Mouse (Mus musculus) G1E (cell line): Measurements from ENCODE around the gene Pde4d. TPM values are rescaled to one million over a fixed set of nuclear protein-coding genes. Genes with fewer than 3 reads are reported as not detected.

Experiments
- ATAC-seq: 2 replicates; pipeline ENCODE4 v1.8.0; 2016; ENCODE audit warnings: mild to moderate bottlenecking; ENCODE audit not compliant: insufficient number of reproducible peaks, poor library complexity, low FRiP score, severe bottlenecking; ENCODE audit errors: extremely low read depth
- DNase-seq: peaks from one replicate; pipeline ENCODE4 v3.0.0; 2012; ENCODE audit warnings: low spot score
- H3K27me3 ChIP-seq: 2 replicates; pipeline ENCODE4 v1.6.1; 2012; ENCODE audit warnings: mild to moderate bottlenecking, low read length, inconsistent platforms; ENCODE audit not compliant: insufficient read depth
- H3K36me3 ChIP-seq: replicated peaks from 2 replicates; pipeline ENCODE3; 2012; ENCODE audit warnings: mild to moderate bottlenecking, inconsistent platforms
- H3K4me1 ChIP-seq: 2 replicates; pipeline ENCODE4 v1.6.1; 2012; ENCODE audit warnings: low read depth, low read length, inconsistent platforms, mixed read lengths; ENCODE audit not compliant: insufficient read depth
- H3K4me3 ChIP-seq: 2 replicates; pipeline ENCODE4 v1.5.1; 2012; ENCODE audit warnings: low read depth, mild to moderate bottlenecking, inconsistent platforms, low read length, moderate library complexity, mixed read lengths
- H3K9me3 ChIP-seq: replicated peaks from 2 replicates; pipeline ENCODE4 v1.6.1; 2012; ENCODE audit warnings: inconsistent platforms
- CTCF ChIP-seq: IDR thresholded peaks from 2 replicates; pipeline ENCODE4 v1.5.1; 2012; ENCODE audit warnings: low read depth, low read length, inconsistent platforms, mixed read lengths
- GATA1 ChIP-seq: IDR thresholded peaks from 2 replicates; pipeline ENCODE4 v1.6.1; 2012; ENCODE audit warnings: borderline replicate concordance, low read length, inconsistent platforms, mixed read lengths
- GATA2 ChIP-seq: IDR thresholded peaks from 2 replicates; pipeline ENCODE4 v1.6.1; 2012; ENCODE audit warnings: low read depth, low read length, inconsistent platforms, borderline replicate concordance
- POLR2AphosphoS5 ChIP-seq: IDR thresholded peaks from 2 replicates; pipeline ENCODE4 v1.6.1; 2012; ENCODE audit warnings: low read depth, low read length, inconsistent platforms; ENCODE audit not compliant: insufficient replicate concordance
- TAL1 ChIP-seq: conservative IDR thresholded peaks from 2 replicates; pipeline ENCODE4 v1.6.1; 2012; ENCODE audit warnings: low read depth, low read length, inconsistent platforms, mixed read lengths
- polyA plus RNA-seq: library from polyadenylated mRNA; stranded (reverse); fragments of >175 nt; gene quantifications from 2 replicates; pipeline ENCODE4 v1.2.3, GENCODE M21; 2012
- total RNA-seq, 2 experiments: library from RNA; stranded (forward) in 1 of 2; stranded (reverse) in 1 of 2; fragments of 200-1000 nt in 1 of 2; fragments of >200 nt in 1 of 2; fragmentation: Nextera tagmentation in 1 of 2; gene quantifications; 2 replicates each; pipeline ENCODE4 v1.2.3; 2014 to 2017

Gene Pde4d
- total and polyA plus RNA-seq, 3 experiments, result 8.2 to 124 (median 22.6) TPM

DNA sequence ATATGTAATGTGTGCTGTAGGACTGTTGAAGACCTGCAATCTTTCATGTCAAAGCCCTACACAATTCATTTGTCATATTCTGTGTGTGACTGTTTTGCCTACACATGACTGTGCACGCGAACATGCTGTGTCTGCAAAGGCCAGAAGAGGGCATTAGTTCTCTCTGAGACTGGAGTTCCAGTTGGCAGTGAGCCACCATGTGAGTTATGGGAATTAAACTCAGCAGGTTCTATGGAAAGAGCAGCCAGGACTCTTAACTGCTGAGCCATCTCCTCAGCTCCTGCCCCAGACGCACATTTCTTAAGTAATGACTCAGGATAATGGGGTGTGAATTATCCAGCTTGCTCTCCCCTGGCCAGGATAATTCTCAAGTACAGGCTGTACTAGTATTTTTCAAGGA, 363.2 kb downstream of the Pde4d start:
- no peaks in the 10 kb centered on the region for H3K27me3 ChIP-seq
- DNase-seq, result no peak
- H3K9me3 ChIP-seq, result no peaks in the 10 kb centered on the region
- TF ChIP-seq POLR2AphosphoS5 (no peak), CTCF (no peak), GATA1 (no peak), GATA2 (no peak), TAL1 (no peak)
- no peak for ATAC-seq
- no peaks in the 10 kb centered on the region for H3K4me1 ChIP-seq
- no peaks in the 10 kb centered on the region for H3K36me3 ChIP-seq
- H3K4me3 ChIP-seq, result no peak overlapping the region

DNA sequence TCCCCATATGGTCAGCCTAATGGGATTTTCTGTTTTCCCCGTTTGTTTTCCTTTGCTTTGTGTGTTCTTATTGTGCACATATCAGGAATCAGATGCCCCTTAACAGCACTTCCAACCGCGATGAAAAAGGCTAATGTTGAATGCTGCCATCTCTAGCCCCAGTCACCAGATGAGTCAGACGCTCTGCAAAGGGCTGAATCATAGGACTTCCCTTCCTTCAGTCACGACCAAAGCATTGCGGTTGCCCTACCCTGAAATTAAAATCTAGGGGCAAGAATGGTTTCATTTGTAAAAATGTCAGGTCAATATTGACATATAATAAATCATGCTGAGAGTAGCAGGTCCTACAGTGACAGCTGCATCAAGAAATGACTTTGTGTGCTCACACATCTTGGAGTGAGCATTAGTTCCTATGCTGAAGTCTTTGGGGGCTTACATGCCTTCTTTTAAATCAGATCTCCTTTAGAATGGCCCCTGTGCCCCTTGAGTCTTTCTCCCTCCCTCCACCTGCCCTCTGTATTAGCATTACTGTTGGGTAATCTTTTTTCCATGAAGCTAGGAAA, 370.2 kb downstream of the Pde4d start:
- no peak for ATAC-seq

DNA sequence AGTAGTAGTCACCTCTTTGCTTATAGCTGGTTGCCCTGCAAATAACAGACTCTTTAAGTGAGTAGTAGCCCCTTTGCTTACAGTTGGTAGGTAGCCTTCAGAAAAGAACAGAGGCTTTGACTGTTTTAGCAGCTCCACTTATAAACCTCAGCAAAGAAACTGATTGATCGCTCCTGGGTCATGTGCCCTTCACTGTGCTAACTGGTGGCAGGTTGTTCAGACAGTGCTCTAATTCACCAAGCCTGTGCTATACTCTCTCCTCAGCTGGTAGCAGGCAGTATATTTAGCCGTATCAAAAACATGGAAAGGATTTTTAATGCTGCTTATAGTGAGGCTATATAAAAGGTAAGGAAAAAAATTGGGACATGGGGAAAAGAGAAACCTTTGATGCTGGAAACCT, 370.7 kb downstream of the Pde4d start:
- H3K4me1 ChIP-seq, result no peaks in the 10 kb centered on the region
- no peak overlapping the region for H3K4me3 ChIP-seq
- TF ChIP-seq TAL1, result no peak
- no peak for TF ChIP-seq POLR2AphosphoS5
- no peak for TF ChIP-seq CTCF
- TF ChIP-seq GATA2, result no peak
- TF ChIP-seq GATA1, result no peak
- no peak for ATAC-seq
- H3K9me3 ChIP-seq, result no peaks in the 10 kb centered on the region
- peaks cover 3% of the 10 kb centered on the region; the same call in 1 of the 2 replicates for H3K27me3 ChIP-seq
- no peaks in the 10 kb centered on the region for H3K36me3 ChIP-seq
- DNase-seq, result no peak

More for the DNA sequence above, 370.2 kb downstream of the Pde4d start:
- Histone ChIP-seq H3K9me3 (no peaks in the 10 kb centered on the region), H3K4me3 (no peak overlapping the region), H3K36me3 (no peaks in the 10 kb centered on the region), H3K4me1 (no peaks in the 10 kb centered on the region), H3K27me3 (peaks cover 3% of the 10 kb centered on the region; the same call in 1 of the 2 replicates)
- no peak for DNase-seq
- TF ChIP-seq GATA1, result no peak
- no peak for TF ChIP-seq TAL1
- no peak for TF ChIP-seq CTCF
- no peak for TF ChIP-seq GATA2
- TF ChIP-seq POLR2AphosphoS5, result no peak

DNA sequence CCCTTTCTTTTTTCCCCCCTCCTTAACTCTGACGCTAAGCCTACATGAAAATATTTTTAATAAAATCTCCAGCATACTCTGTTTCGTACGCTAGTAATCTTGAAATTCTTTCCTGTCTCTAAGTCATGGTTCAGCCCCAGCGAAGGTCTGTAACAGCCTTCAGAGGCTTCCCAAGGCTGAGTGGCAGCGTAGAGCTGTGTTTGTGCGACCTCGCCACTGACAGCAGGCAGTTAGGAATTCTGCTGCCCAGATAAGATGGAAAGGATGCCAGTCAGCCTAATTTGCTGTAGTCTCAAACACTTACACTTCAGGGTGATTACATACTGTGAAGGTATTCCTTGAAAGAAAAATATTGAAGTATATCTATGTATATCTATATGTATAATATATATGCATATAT, 371.5 kb downstream of the Pde4d start:
- no peaks in the 10 kb centered on the region for H3K9me3 ChIP-seq
- TF ChIP-seq CTCF, result no peak
- no peak for TF ChIP-seq TAL1
- TF ChIP-seq GATA2, result no peak
- no peak for TF ChIP-seq GATA1
- no peak for TF ChIP-seq POLR2AphosphoS5
- H3K4me3 ChIP-seq, result no peak overlapping the region
- DNase-seq (no peak), ATAC-seq (no peak)
- peaks cover 3% of the 10 kb centered on the region; the same call in 1 of the 2 replicates for H3K27me3 ChIP-seq
- H3K4me1 ChIP-seq, result no peaks in the 10 kb centered on the region
- no peaks in the 10 kb centered on the region for H3K36me3 ChIP-seq

DNA sequence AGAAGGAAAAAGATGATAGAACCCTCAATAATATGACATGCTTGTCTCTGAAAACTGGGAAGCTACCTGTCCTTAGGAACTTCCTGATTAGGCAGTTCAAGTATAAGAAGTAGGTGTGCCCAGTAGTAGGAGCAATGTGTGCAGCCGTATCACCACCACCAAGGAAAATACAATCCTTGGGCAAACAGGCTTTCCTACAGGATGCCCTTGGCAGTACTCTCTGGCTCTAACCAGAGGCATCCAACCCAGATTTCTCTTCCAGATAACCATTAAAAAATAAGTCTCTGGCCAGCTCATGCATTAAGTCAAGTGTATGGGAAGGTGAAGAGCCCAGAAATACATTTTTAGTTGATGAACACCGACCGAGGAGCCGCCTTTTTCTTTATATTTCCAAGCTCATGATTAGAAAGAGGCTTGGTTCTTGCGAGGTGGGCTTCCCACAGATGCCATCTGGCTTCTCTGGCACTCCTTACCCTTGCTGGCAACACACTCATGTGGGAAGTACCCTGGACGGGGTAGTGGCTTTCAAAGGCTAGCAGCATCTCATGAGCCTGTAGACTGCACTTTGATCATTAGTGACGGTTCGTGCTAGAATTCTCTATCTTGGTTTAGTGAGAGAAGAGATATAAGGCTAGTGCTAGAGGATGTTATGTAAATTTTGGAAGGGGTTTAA, 375.0 kb downstream of the Pde4d start:
- ATAC-seq, result no peak
- H3K9me3 ChIP-seq, result no peaks in the 10 kb centered on the region
- no peak for DNase-seq
- H3K4me1 ChIP-seq, result no peaks in the 10 kb centered on the region
- peaks cover 3% of the 10 kb centered on the region; the same call in 1 of the 2 replicates for H3K27me3 ChIP-seq
- TF ChIP-seq GATA2 (no peak), CTCF (no peak), TAL1 (no peak), POLR2AphosphoS5 (no peak), GATA1 (no peak)
- H3K36me3 ChIP-seq, result no peaks in the 10 kb centered on the region
- no peak overlapping the region for H3K4me3 ChIP-seq

DNA sequence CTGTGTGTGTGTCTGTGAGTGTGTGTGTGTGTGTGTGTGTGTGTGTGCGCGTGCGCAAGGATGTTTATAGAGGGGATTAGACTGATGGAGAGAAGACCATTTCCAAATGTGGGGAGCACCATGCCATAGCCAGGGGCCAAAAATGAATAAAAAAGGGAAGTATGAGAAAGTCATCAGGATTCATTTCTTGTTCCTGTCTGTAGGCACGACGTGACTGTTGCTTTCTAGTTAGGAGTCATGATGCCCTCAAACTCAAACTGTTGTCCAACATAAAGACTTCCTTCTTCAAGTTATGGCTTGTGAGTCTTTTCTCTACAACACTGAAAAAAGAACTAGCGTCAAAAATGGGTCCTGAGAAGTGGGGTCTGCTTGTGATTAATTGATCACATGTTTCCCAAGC, 375.8 kb downstream of the Pde4d start:
- ATAC-seq (no peak), DNase-seq (no peak)
- Histone ChIP-seq H3K36me3 (no peaks in the 10 kb centered on the region), H3K4me3 (no peak overlapping the region), H3K9me3 (no peaks in the 10 kb centered on the region), H3K27me3 (no peaks in the 10 kb centered on the region; the same call in 1 of the 2 replicates), H3K4me1 (no peaks in the 10 kb centered on the region)
- TF ChIP-seq POLR2AphosphoS5, result no peak
- no peak for TF ChIP-seq TAL1
